Mouse (Mus musculus) forebrain, embryonic 16.5 days (tissue): ENCODE data around the gene Dapk1. TPM values are rescaled to one million over a fixed set of nuclear protein-coding genes. Genes with fewer than 3 reads are reported as not detected.

ENCODE experiments used
- ATAC-seq: fragments of 200-750 bp; cut with Nextera tagmentation; 2 replicates; pipeline ENCODE4 v1.8.0; 2017; ENCODE audit warnings: mild to moderate bottlenecking, moderate library complexity
- H3K27ac ChIP-seq: fragments of 300-500 bp; sonication (generic); 2 replicates; pipeline ENCODE4 v1.5.1; 2014; ENCODE audit warnings: low read length, control low read depth
- H3K27me3 ChIP-seq: fragments of 300-500 bp; sonication (generic); replicated peaks from 2 replicates; pipeline ENCODE4 v1.6.1; 2014; ENCODE audit warnings: low read length; ENCODE audit not compliant: control insufficient read depth, insufficient read depth
- H3K36me3 ChIP-seq: fragments of 300-500 bp; sonication (generic); 2 replicates; pipeline ENCODE4 v1.6.1; 2014; ENCODE audit not compliant: control insufficient read depth, insufficient read depth
- H3K4me1 ChIP-seq: fragments of 300-500 bp; sonication (generic); replicated peaks from 2 replicates; pipeline ENCODE4 v1.6.1; 2014; ENCODE audit warnings: low read length; ENCODE audit not compliant: control insufficient read depth, insufficient read depth
- H3K4me2 ChIP-seq: fragments of 300-500 bp; sonication (generic); 2 replicates; pipeline ENCODE4 v1.6.1; 2014; ENCODE audit warnings: mild to moderate bottlenecking, low read length, control low read depth
- H3K4me3 ChIP-seq: fragments of 300-500 bp; sonication (generic); replicated peaks from 2 replicates; pipeline ENCODE4 v1.5.1; 2014; ENCODE audit warnings: mild to moderate bottlenecking, low read length, control low read depth
- H3K9ac ChIP-seq: fragments of 300-500 bp; sonication (generic); replicated peaks from 2 replicates; pipeline ENCODE4 v1.6.1; 2014; ENCODE audit warnings: low read depth, low read length, control low read depth
- H3K9me3 ChIP-seq: fragments of 300-500 bp; sonication (generic); 2 replicates; pipeline ENCODE4 v1.6.1; 2016; ENCODE audit warnings: low read length; ENCODE audit not compliant: control insufficient read depth
- WGBS: fragments of 180-500 bp; shearing (Covaris S2); extraction: QIAGEN DNeasy Blood & Tissue Kit; methylation state at CpG from one replicate; pipeline ENCODE4 v1.1.7; 2014; 5-methylcytosine and 5-hydroxymethylcytosine counted together
- polyA plus RNA-seq: library from polyadenylated mRNA; unstranded; fragments of >200 nt; fragmentation: Nextera tagmentation; extraction: Ambion mirVana; gene quantifications from 2 replicates; pipeline ENCODE4 v1.2.1, GENCODE M21; 2015

Dapk1 gene
- polyA plus RNA-seq, 1 experiment from 2014 or later, result 59.8 TPM

- Histone ChIP-seq H3K9me3 (no peaks in the 10 kb centered on the region), H3K27me3 (no peaks in the 10 kb centered on the region), H3K4me2 (no peak overlapping the region), H3K4me1 (no peaks in the 10 kb centered on the region), H3K9ac (no peak overlapping the region), H3K36me3 (no peaks in the 10 kb centered on the region), H3K4me3 (no peak overlapping the region), H3K27ac (no peak overlapping the region)
- no peak for ATAC-seq
- 83% methylated on average over 3 of the region's 3 CpGs for WGBS
Measured at GRCm38 (mm10) chr13:60578541-60578940, 23.2 kb upstream of the Dapk1 start.

GRCm38 (mm10) chr13:60594866-60595265, 6.9 kb upstream of the Dapk1 start:
- Histone ChIP-seq H3K4me3 (no peak overlapping the region), H3K27me3 (no peaks in the 10 kb centered on the region), H3K4me2 (no peak overlapping the region), H3K36me3 (no peaks in the 10 kb centered on the region), H3K4me1 (no peaks in the 10 kb centered on the region), H3K9me3 (no peaks in the 10 kb centered on the region), H3K27ac (no peak overlapping the region), H3K9ac (no peak overlapping the region)
- WGBS, result 80% methylated on average over 3 of the region's 3 CpGs
- ATAC-seq, result no peak

GRCm38 (mm10) chr13:60595519-60595918, 6.2 kb upstream of the Dapk1 start:
- Histone ChIP-seq H3K9me3 (no peaks in the 10 kb centered on the region), H3K4me2 (no peak overlapping the region), H3K27ac (no peak overlapping the region), H3K36me3 (no peaks in the 10 kb centered on the region), H3K27me3 (no peaks in the 10 kb centered on the region), H3K9ac (no peak overlapping the region), H3K4me1 (no peaks in the 10 kb centered on the region), H3K4me3 (no peak overlapping the region)
- no peak for ATAC-seq
- 90% methylated on average over 6 of the region's 6 CpGs for WGBS

GRCm38 (mm10) chr13:60602416-60603251, 887 bp downstream of the Dapk1 start:
- Histone ChIP-seq H3K4me1 (peaks cover 19% of the 10 kb centered on the region), H3K9ac (peak overlapping the region; percentile 98), H3K4me3 (peak overlapping the region; percentile 64), H3K4me2 (peak overlapping the region; percentile 72), H3K36me3 (no peaks in the 10 kb centered on the region), H3K9me3 (no peaks in the 10 kb centered on the region), H3K27me3 (no peaks in the 10 kb centered on the region), H3K27ac (peak overlapping the region; percentile 96)
- peak; percentile 43 for ATAC-seq
- WGBS, result 2% methylated on average over 34 of the region's 34 CpGs

GRCm38 (mm10) chr13:60603252-60603562, 1.5 kb downstream of the Dapk1 start:
- WGBS, result 17% methylated on average over 5 of the region's 5 CpGs
- peak overlapping the region; percentile 64 for H3K4me3 ChIP-seq
- H3K4me1 ChIP-seq, result peaks cover 22% of the 10 kb centered on the region
- peak overlapping the region; percentile 98 for H3K9ac ChIP-seq
- no peaks in the 10 kb centered on the region for H3K27me3 ChIP-seq
- peak overlapping the region; percentile 96; the same call in 1 of the 2 replicates for H3K27ac ChIP-seq
- H3K4me2 ChIP-seq, result peak overlapping the region; percentile 72
- no peaks in the 10 kb centered on the region for H3K36me3 ChIP-seq
- ATAC-seq, result no peak
- no peaks in the 10 kb centered on the region for H3K9me3 ChIP-seq

GRCm38 (mm10) chr13:60607411-60607810, 5.7 kb downstream of the Dapk1 start:
- H3K9ac ChIP-seq, result no peak overlapping the region
- no peak overlapping the region for H3K4me3 ChIP-seq
- H3K27ac ChIP-seq, result no peak overlapping the region
- peaks cover 8% of the 10 kb centered on the region for H3K36me3 ChIP-seq
- H3K4me1 ChIP-seq, result peaks cover 38% of the 10 kb centered on the region
- 95% methylated on average over 8 of the region's 8 CpGs for WGBS
- ATAC-seq, result no peak
- H3K9me3 ChIP-seq, result no peaks in the 10 kb centered on the region
- H3K27me3 ChIP-seq, result no peaks in the 10 kb centered on the region
- H3K4me2 ChIP-seq, result no peak overlapping the region

GRCm38 (mm10) chr13:60608411-60609046, 6.8 kb downstream of the Dapk1 start:
- Histone ChIP-seq H3K27me3 (no peaks in the 10 kb centered on the region), H3K27ac (no peak overlapping the region), H3K36me3 (peaks cover 8% of the 10 kb centered on the region), H3K9me3 (no peaks in the 10 kb centered on the region), H3K4me1 (peaks cover 41% of the 10 kb centered on the region), H3K4me3 (no peak overlapping the region), H3K4me2 (no peak overlapping the region), H3K9ac (no peak overlapping the region)
- WGBS, result 85% methylated on average over 8 of the region's 8 CpGs
- no peak for ATAC-seq

- Histone ChIP-seq H3K9me3 (no peaks in the 10 kb centered on the region), H3K27ac (no peak overlapping the region), H3K9ac (no peak overlapping the region), H3K4me2 (no peak overlapping the region), H3K4me3 (no peak overlapping the region), H3K36me3 (peaks cover 8% of the 10 kb centered on the region), H3K27me3 (no peaks in the 10 kb centered on the region), H3K4me1 (peaks cover 37% of the 10 kb centered on the region)
- ATAC-seq, result no peak
- 49% methylated on average over 4 of the region's 4 CpGs for WGBS
Measured at GRCm38 (mm10) chr13:60609234-60609633, 7.5 kb downstream of the Dapk1 start.

GRCm38 (mm10) chr13:60610558-60610957, 8.8 kb downstream of the Dapk1 start:
- Histone ChIP-seq H3K4me1 (peaks cover 35% of the 10 kb centered on the region), H3K27ac (no peak overlapping the region), H3K9me3 (no peaks in the 10 kb centered on the region), H3K36me3 (peaks cover 8% of the 10 kb centered on the region), H3K9ac (no peak overlapping the region), H3K27me3 (no peaks in the 10 kb centered on the region), H3K4me3 (no peak overlapping the region), H3K4me2 (no peak overlapping the region)
- 39% methylated on average over 6 of the region's 6 CpGs for WGBS
- no peak for ATAC-seq
